13 mouse cellular contexts compared by ENCODE assay signal in genomic region chr14:114856243-114857031, GRCm38 (mm10).
DNase-seq lines count a peak whose midpoint lies in the region; ATAC-seq lines count a peak whose summit lies in the region.
"Had no signal": no experiment of that assay in that cellular context is flagged by ENCODE, and none has a peak within 500 bp of the region (broad histone marks: within the 10 kb centered on the region; RNA-seq: fewer than 3 reads in every experiment).

No protein-coding gene starts in this region.

- H3K27me3 ChIP-seq in forebrain, embryonic 12.5 days = peaks cover 23% of the 10 kb centered on the region
- no peaks in the 10 kb centered on the region for H3K27me3 ChIP-seq in forebrain, embryonic 15.5 days
- no peaks in the 10 kb centered on the region for H3K27me3 ChIP-seq in embryonic facial prominence, embryonic 10.5 days (replicated peaks; ENCODE audit: low read depth, poor library complexity, severe bottlenecking)
- H3K27me3 ChIP-seq in kidney, embryonic 15.5 days = no peaks in the 10 kb centered on the region
- no peaks in the 10 kb centered on the region; the same call in 1 of the 2 replicates for H3K27me3 ChIP-seq in midbrain, embryonic 16.5 days (ENCODE audit: control insufficient read depth, insufficient read depth, low read depth, low read length)
- no peaks in the 10 kb centered on the region for H3K27me3 ChIP-seq in heart, embryonic 11.5 days (ENCODE audit: control insufficient read depth, insufficient read depth, low read length)
- H3K27me3 ChIP-seq: heart, embryonic 12.5 days had no signal

- H3K4me2 ChIP-seq in forebrain, embryonic 12.5 days = peak overlapping the region; percentile 19
- H3K4me2 ChIP-seq in forebrain, embryonic 15.5 days (replicated peaks) = no peak overlapping the region
- peak overlapping the region; percentile 37 for H3K4me2 ChIP-seq in kidney, embryonic 15.5 days
- peak overlapping the region; percentile 28 for H3K4me2 ChIP-seq in midbrain, embryonic 16.5 days (ENCODE audit: low read length)
- no peak overlapping the region for H3K4me2 ChIP-seq in heart, embryonic 11.5 days
- H3K4me2 ChIP-seq: heart, embryonic 12.5 days had no signal

- peak; percentile 36 for DNase-seq in embryonic facial prominence, embryonic 10.5 days (ENCODE audit: low spot score)
- DNase-seq in layer of hippocampus, adult 8-10 months (ENCODE audit: low spot score in 2 of 2) = no peak
- DNase-seq: layer of hippocampus, adult 9-11 months; thymus, adult 2 months had no signal

- 19% methylated on average over 18 of the region's 18 CpGs for WGBS in forebrain, embryonic 12.5 days
- WGBS in forebrain, embryonic 15.5 days = 18% methylated on average over 18 of the region's 18 CpGs
- WGBS in embryonic facial prominence, embryonic 10.5 days = 25% methylated on average over 18 of the region's 18 CpGs
- 19% methylated on average over 18 of the region's 18 CpGs for WGBS in kidney, embryonic 15.5 days
- WGBS in midbrain, embryonic 16.5 days = 16% methylated on average over 18 of the region's 18 CpGs
- WGBS in heart, embryonic 11.5 days (ENCODE audit: insufficient replicate concordance) = 53% methylated on average over 18 of the region's 18 CpGs

- H3K4me3 ChIP-seq in forebrain, embryonic 12.5 days (replicated peaks) = no peak overlapping the region
- no peak overlapping the region for H3K4me3 ChIP-seq in forebrain, embryonic 15.5 days
- H3K4me3 ChIP-seq in embryonic facial prominence, embryonic 10.5 days = no peak overlapping the region
- no peak overlapping the region for H3K4me3 ChIP-seq in kidney, embryonic 15.5 days (replicated peaks)
- H3K4me3 ChIP-seq in midbrain, embryonic 16.5 days (ENCODE audit: low read depth, low read length) = no peak overlapping the region
- H3K4me3 ChIP-seq in heart, embryonic 11.5 days (ENCODE audit: low read depth, low read length) = no peak overlapping the region
- H3K4me3 ChIP-seq: erythroblast, embryonic 14.5 days; heart, embryonic 12.5 days; myocyte had no signal

- no peak for ATAC-seq in forebrain, embryonic 12.5 days (ENCODE audit: low FRiP score)
- no peak for ATAC-seq in forebrain, embryonic 15.5 days (replicated peaks)
- ATAC-seq in kidney, embryonic 15.5 days (replicated peaks; ENCODE audit: low FRiP score) = peak; percentile 86
- no peak for ATAC-seq in midbrain, embryonic 16.5 days
- ATAC-seq in megakaryocyte progenitor cell, adult 5-6 weeks (replicated peaks; ENCODE audit: poor library complexity) = no peak
- ATAC-seq in heart, embryonic 11.5 days (replicated peaks; ENCODE audit: insufficient number of reproducible peaks, low FRiP score, low TSS enrichment) = no peak

- H3K9me3 ChIP-seq in forebrain, embryonic 12.5 days = no peaks in the 10 kb centered on the region
- H3K9me3 ChIP-seq in forebrain, embryonic 15.5 days = no peaks in the 10 kb centered on the region
- no peaks in the 10 kb centered on the region for H3K9me3 ChIP-seq in embryonic facial prominence, embryonic 10.5 days
- no peaks in the 10 kb centered on the region for H3K9me3 ChIP-seq in kidney, embryonic 15.5 days (replicated peaks)
- H3K9me3 ChIP-seq in midbrain, embryonic 16.5 days (replicated peaks; ENCODE audit: control insufficient read depth, low read length, poor library complexity, severe bottlenecking) = no peaks in the 10 kb centered on the region
- no peaks in the 10 kb centered on the region for H3K9me3 ChIP-seq in heart, embryonic 11.5 days (replicated peaks; ENCODE audit: control insufficient read depth, low read length)
- H3K9me3 ChIP-seq: heart, embryonic 12.5 days had no signal

- H3K36me3 ChIP-seq in forebrain, embryonic 12.5 days (replicated peaks) = no peaks in the 10 kb centered on the region
- no peaks in the 10 kb centered on the region for H3K36me3 ChIP-seq in forebrain, embryonic 15.5 days
- no peaks in the 10 kb centered on the region for H3K36me3 ChIP-seq in embryonic facial prominence, embryonic 10.5 days (replicated peaks)
- no peaks in the 10 kb centered on the region for H3K36me3 ChIP-seq in kidney, embryonic 15.5 days
- H3K36me3 ChIP-seq in midbrain, embryonic 16.5 days (ENCODE audit: control insufficient read depth, insufficient read depth, low read length) = no peaks in the 10 kb centered on the region
- no peaks in the 10 kb centered on the region for H3K36me3 ChIP-seq in heart, embryonic 11.5 days (ENCODE audit: control insufficient read depth, insufficient read depth, low read length)
- H3K36me3 ChIP-seq: heart, embryonic 12.5 days had no signal

- no peak overlapping the region for H3K27ac ChIP-seq in forebrain, embryonic 12.5 days
- H3K27ac ChIP-seq in forebrain, embryonic 15.5 days (replicated peaks) = no peak overlapping the region
- peak overlapping the region; percentile 84 for H3K27ac ChIP-seq in embryonic facial prominence, embryonic 10.5 days (replicated peaks)
- H3K27ac ChIP-seq in kidney, embryonic 15.5 days = peak overlapping the region; percentile 34
- H3K27ac ChIP-seq in midbrain, embryonic 16.5 days (ENCODE audit: low read length) = no peak overlapping the region
- no peak overlapping the region for H3K27ac ChIP-seq in heart, embryonic 11.5 days (ENCODE audit: low read depth, low read length)

- H3K9ac ChIP-seq in forebrain, embryonic 12.5 days = no peak overlapping the region
- no peak overlapping the region for H3K9ac ChIP-seq in forebrain, embryonic 15.5 days (replicated peaks)
- no peak overlapping the region for H3K9ac ChIP-seq in kidney, embryonic 15.5 days
- peak overlapping the region; percentile 10; the same call in 1 of the 2 replicates for H3K9ac ChIP-seq in midbrain, embryonic 16.5 days (ENCODE audit: low read depth, low read length)
- no peak overlapping the region for H3K9ac ChIP-seq in heart, embryonic 11.5 days (ENCODE audit: low read depth, low read length)
- H3K9ac ChIP-seq: heart, embryonic 12.5 days had no signal

- peaks cover 18% of the 10 kb centered on the region for H3K4me1 ChIP-seq in forebrain, embryonic 12.5 days
- peaks cover 13% of the 10 kb centered on the region; the same call in 1 of the 2 replicates for H3K4me1 ChIP-seq in forebrain, embryonic 15.5 days
- peaks cover 34% of the 10 kb centered on the region for H3K4me1 ChIP-seq in embryonic facial prominence, embryonic 10.5 days
- peaks cover 32% of the 10 kb centered on the region for H3K4me1 ChIP-seq in kidney, embryonic 15.5 days
- H3K4me1 ChIP-seq in midbrain, embryonic 16.5 days (ENCODE audit: control insufficient read depth, insufficient read depth, low read length) = peaks cover 6% of the 10 kb centered on the region
- H3K4me1 ChIP-seq in heart, embryonic 11.5 days (ENCODE audit: control insufficient read depth, insufficient read depth, low read length) = peaks cover 6% of the 10 kb centered on the region; the same call in 1 of the 2 replicates

Comparison
In these comparisons a context has a peak if more than half of its experiments do, and no peak if none do; other contexts are left out.
1. H3K4me2 ChIP-seq: peak in forebrain, embryonic 12.5 days (single experiment), kidney, embryonic 15.5 days (single experiment) and midbrain, embryonic 16.5 days (single experiment); none in forebrain, embryonic 15.5 days (single experiment) and heart, embryonic 11.5 days (single experiment).
2. H3K27ac ChIP-seq: peak in embryonic facial prominence, embryonic 10.5 days (single experiment) and kidney, embryonic 15.5 days (single experiment); none in forebrain, embryonic 12.5 days (single experiment), forebrain, embryonic 15.5 days (single experiment), midbrain, embryonic 16.5 days (single experiment) and heart, embryonic 11.5 days (single experiment).